Mouse (Mus musculus) liver, adult (tissue): ENCODE measurements around the gene Zfp719.

Experiments
- GATA4 ChIP-seq: IDR thresholded peaks from 2 replicates; pipeline ENCODE4 v1.6.1; 2014; ENCODE audit warnings: mild to moderate bottlenecking, low read length; ENCODE audit not compliant: insufficient replicate concordance

Gene Zfp719

GRCm38 (mm10) chr7:43563300-43563699 lies 16.1 kb upstream of the Zfp719 start:
- TF ChIP-seq GATA4, result no peak

DNA sequence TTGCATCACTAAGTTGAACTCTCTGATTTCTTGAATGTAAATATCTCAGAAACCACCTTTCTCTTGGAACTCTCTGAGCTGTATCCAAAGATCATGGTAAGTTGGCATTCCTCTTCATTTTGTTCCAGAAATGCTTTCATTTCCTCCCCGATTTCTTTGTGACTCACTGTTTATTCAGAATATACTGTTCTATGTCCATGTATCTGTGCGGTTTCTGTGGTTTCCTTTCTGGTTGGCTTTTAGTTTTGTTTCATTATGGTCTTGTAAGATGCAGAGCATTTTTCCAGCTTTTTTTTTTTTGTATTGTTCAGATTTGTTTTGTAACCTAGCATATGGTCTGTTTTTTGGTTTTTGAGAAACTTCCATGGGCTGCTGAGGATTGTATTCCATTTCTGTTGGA lies 8.2 kb upstream of the Zfp719 start:
- TF ChIP-seq GATA4, result no peak

DNA sequence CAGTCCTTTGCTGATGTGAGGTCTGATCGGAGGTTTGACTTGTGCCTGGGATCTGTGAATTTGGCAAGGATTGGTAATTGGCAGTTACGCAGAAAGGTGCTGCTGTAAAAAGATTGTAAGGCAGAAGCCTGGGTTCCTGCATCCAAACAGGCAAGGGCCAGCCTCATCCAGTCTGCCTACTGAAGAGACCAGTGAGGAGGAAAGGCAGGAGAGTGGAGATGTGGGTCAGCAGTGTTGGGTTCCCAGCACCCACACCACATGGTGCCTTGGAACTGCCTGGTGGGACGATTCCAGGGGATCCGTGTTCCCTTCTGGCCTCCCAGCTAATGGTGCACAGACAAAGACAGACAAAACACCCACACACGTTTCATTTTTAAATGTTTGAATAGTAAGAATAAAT lies 1.1 kb downstream of the Zfp719 start:
- TF ChIP-seq GATA4, result no peak

DNA sequence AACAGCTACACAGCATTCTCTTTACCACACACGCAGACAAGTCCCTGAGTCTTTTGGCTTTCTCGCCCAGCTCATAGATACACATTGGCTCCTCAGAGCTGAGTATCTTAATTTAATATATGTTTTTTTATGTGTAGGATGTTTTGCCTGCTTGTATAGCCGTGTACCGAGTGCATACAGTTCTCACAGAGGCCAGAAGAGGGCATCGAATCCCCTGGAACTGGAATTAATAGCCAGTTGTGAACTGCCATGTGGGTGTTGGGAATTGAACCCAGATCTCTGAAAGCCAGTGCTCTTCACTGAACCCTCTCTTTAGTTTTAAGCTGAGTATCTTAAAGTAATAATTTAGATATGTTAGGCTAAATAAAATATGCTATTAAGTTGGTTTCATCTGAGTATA lies 5.4 kb downstream of the Zfp719 start:
- no peak for TF ChIP-seq GATA4

GRCm38 (mm10) chr7:43601884-43602283 lies 22.5 kb downstream of the Zfp719 start:
- TF ChIP-seq GATA4, result no peak

- TF ChIP-seq GATA4, result no peak
Observed at GRCm38 (mm10) chr7:43606896-43607742, 27.7 kb downstream of the Zfp719 start, which contains the start of gene Zfp819. Zfp819 (plus strand) TSS chr7:43607169.

GRCm38 (mm10) chr7:43607743-43608287 lies 28.4 kb downstream of the Zfp719 start:
- no peak for TF ChIP-seq GATA4

- no peak for TF ChIP-seq GATA4
Observed at GRCm38 (mm10) chr7:43608316-43608824, 29.0 kb downstream of the Zfp719 start.

GRCm38 (mm10) chr7:43613816-43614551 lies 34.6 kb downstream of the Zfp719 start:
- TF ChIP-seq GATA4, result no peak

DNA sequence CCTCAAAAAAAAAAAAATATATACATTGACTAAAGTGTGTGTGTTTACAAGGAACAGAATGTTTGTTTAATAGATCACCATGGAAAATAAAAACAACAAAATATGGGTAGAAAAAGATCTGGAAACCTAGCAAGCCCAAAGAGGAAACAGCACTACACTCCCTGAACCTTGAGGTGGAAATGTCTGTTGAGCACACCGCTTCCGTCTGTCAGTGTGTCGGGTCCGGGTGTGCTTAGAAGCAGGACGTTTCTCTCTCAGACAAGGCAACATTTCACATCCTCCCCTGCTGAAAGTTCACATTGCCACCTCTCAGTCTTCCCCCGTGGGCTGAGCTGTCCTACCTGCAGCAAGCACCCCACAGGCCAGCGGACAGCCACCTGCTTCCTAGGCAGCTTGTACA lies 43.5 kb downstream of the Zfp719 start:
- no peak for TF ChIP-seq GATA4

GRCm38 (mm10) chr7:43623819-43624218 lies 44.4 kb downstream of the Zfp719 start:
- TF ChIP-seq GATA4, result no peak

GRCm38 (mm10) chr7:43625065-43625464 lies 45.7 kb downstream of the Zfp719 start:
- no peak for TF ChIP-seq GATA4

DNA sequence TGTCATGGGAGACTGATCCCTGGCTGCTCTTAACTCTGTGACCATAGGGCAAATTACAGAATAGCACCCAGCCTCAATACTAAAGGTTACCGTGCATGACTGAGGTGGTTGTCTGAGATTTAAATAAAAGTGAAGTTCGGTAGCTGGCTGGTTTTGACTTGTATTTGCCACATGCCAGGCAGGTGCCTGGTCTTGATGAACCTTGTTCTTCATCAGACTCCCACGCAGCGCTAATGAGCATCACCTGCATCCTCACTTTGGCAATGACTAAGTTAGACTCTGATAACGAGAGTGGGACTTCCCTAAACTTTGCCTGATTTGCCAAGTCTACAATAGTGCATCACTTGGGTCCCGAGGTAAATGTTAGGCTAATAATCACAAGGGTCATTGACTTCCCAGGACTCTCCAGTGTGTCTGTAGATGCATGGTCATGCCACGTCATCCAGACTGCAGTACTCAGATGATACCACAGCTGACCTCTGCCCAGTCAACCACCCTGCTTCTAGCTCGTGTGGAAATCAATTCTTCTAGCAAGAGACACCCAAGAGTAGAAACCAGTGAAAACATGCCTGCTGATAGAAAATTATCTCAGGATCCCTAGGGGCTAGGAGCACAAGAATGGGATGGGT lies 46.5 kb downstream of the Zfp719 start:
- TF ChIP-seq GATA4, result no peak

DNA sequence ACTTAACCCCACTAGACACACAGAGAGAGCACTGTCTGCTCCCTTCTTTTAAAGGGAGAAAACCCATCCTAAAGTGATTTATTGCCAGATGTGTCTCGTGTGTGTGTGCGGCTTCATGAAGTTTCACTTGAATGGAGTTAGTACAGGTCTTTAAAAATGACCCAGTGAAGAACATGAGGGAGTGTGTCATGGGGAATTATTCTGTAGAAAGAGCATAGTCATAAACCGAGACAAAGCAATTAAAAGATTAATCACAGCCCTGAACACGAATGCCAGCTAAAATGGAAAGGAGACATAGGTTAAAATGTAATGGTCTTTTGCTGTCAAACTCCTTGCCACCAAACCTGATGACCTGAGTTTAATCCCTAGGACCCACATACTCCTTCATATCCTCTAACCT lies 54.5 kb downstream of the Zfp719 start:
- TF ChIP-seq GATA4, result no peak

DNA sequence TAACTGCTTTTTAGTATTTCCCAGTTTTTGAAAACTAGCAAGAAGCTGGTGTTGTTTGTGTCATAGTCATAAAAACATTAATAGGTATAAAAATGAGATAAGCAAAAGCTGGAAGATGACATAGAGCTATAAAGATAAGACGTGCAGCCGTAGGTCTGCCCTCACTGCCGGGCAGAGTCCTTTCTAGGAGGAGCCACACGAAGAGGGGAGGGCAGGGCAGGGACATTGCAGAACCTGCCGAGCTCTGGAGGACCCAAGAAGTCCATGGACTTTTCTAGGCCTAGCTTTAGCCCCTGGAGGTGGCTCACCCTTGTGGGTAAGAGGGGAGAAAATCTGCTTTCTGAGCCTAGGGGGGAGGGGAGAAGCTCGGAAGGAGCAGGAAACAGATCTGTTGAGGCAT lies 55.1 kb downstream of the Zfp719 start, which contains the start of gene Ceacam18:
TSS of gene Ceacam18 (plus strand) at position 208 of the 400 bp plus-strand sequence.
- TF ChIP-seq GATA4, result no peak
